Mouse (Mus musculus) stomach, postnatal 0 days (tissue): ENCODE results near the gene Rimkla. TPM values are rescaled to one million over a fixed set of nuclear protein-coding genes. Genes with fewer than 3 reads are reported as not detected.
"Not testable (repeated sequence)": the region's sequence is repeated elsewhere in the genome, so short reads cannot be mapped to it uniquely, and the experiment has no call there.

ENCODE experiments used
- ATAC-seq: fragments of 200-750 bp; cut with Nextera tagmentation; 2 replicates; pipeline ENCODE4 v1.8.0; 2017; ENCODE audit not compliant: low FRiP score, low TSS enrichment
- DNase-seq: peaks from one replicate; pipeline ENCODE4 v3.0.0-alpha.2; 2016; ENCODE audit warnings: low spot score
- H3K27ac ChIP-seq: fragments of 300-500 bp; sonication (generic); replicated peaks from 2 replicates; pipeline ENCODE4 v1.5.1; 2014; ENCODE audit warnings: mild to moderate bottlenecking, control low read depth
- H3K27me3 ChIP-seq: fragments of 300-500 bp; sonication (generic); 2 replicates; pipeline ENCODE4 v1.6.1; 2014; ENCODE audit warnings: low read length; ENCODE audit not compliant: control insufficient read depth, insufficient read depth
- H3K36me3 ChIP-seq: fragments of 300-500 bp; sonication (generic); 2 replicates; pipeline ENCODE4 v1.6.1; 2014; ENCODE audit warnings: low read length, mixed read lengths; ENCODE audit not compliant: control insufficient read depth, insufficient read depth
- H3K4me1 ChIP-seq: fragments of 300-500 bp; sonication (generic); replicated peaks from 2 replicates; pipeline ENCODE4 v1.6.1; 2014; ENCODE audit warnings: antibody characterized with exemption; ENCODE audit not compliant: control insufficient read depth, insufficient read depth
- H3K4me2 ChIP-seq: fragments of 300-500 bp; sonication (generic); replicated peaks from 2 replicates; pipeline ENCODE4 v1.6.1; 2014; ENCODE audit warnings: low read depth, mild to moderate bottlenecking, control low read depth, moderate library complexity
- H3K4me3 ChIP-seq: fragments of 300-500 bp; sonication (generic); 2 replicates; pipeline ENCODE4 v1.5.1; 2014; ENCODE audit warnings: low read depth, low read length, control low read depth
- H3K9ac ChIP-seq: fragments of 300-500 bp; sonication (generic); 2 replicates; pipeline ENCODE4 v1.6.1; 2014; ENCODE audit warnings: mild to moderate bottlenecking, low read length, control low read depth, mixed read lengths
- H3K9me3 ChIP-seq: fragments of 300-500 bp; sonication (generic); 2 replicates; pipeline ENCODE4 v1.6.1; 2016; ENCODE audit warnings: low read length; ENCODE audit not compliant: control insufficient read depth
- CTCF ChIP-seq: IDR thresholded peaks from 2 replicates; pipeline ENCODE4 v1.5.1; 2016; ENCODE audit warnings: antibody characterized with exemption, low read depth, mild to moderate bottlenecking, moderate library complexity
- EP300 ChIP-seq: optimal IDR thresholded peaks from 2 replicates; pipeline ENCODE3; 2016; ENCODE audit warnings: antibody characterized with exemption
- WGBS: fragments of 180-500 bp; shearing (Covaris S2); extraction: QIAGEN DNeasy Blood & Tissue Kit; methylation state at CpG from one replicate; pipeline ENCODE4 v1.1.7; 2014; 5-methylcytosine and 5-hydroxymethylcytosine counted together
- polyA plus RNA-seq: library from polyadenylated mRNA; unstranded; fragments of >200 nt; fragmentation: Nextera tagmentation; extraction: Ambion mirVana; gene quantifications from 2 replicates; pipeline ENCODE4 v1.2.1, GENCODE M21; 2015

Gene Rimkla
- polyA plus RNA-seq, result 0.19 and 0.25 TPM in 2 replicates

GRCm38 (mm10) chr4:119492291-119492932, at the start of gene Rimkla:
Rimkla (minus strand) TSS chr4:119492628.
- no peaks in the 10 kb centered on the region for H3K9me3 ChIP-seq
- ATAC-seq (peak; percentile 83), DNase-seq (peak; percentile 70)
- H3K27me3 ChIP-seq, result 0 out of 2 replicates have a peak, but pooled peaks cover 3% of the 10 kb centered on the region
- no peak within 1 kb of the TSS for H3K27ac ChIP-seq
- under 1% methylated on average over 71 of the region's 77 CpGs for WGBS
- peak within 1 kb of the TSS; percentile 94 for H3K4me2 ChIP-seq
- no peaks in the 10 kb centered on the region for H3K4me1 ChIP-seq
- H3K36me3 ChIP-seq, result no peaks in the 10 kb centered on the region
- TF ChIP-seq CTCF (no peak), EP300 (no peak)
- peak within 1 kb of the TSS; percentile 55 for H3K9ac ChIP-seq
- peak within 1 kb of the TSS; percentile 51 for H3K4me3 ChIP-seq

GRCm38 (mm10) chr4:119540533-119540890, 48.1 kb upstream of the Rimkla start:
- Histone ChIP-seq H3K9ac (peak overlapping the region; percentile 97), H3K4me1 (no peaks in the 10 kb centered on the region), H3K9me3 (no peaks in the 10 kb centered on the region), H3K36me3 (no peaks in the 10 kb centered on the region), H3K4me2 (peak overlapping the region; percentile 88), H3K4me3 (peak overlapping the region; percentile 97), H3K27me3 (no peaks in the 10 kb centered on the region), H3K27ac (peak overlapping the region; percentile 99; the same call in 1 of the 2 replicates)
- WGBS, result 5% methylated on average over 10 of the region's 10 CpGs
- TF ChIP-seq CTCF (no peak), EP300 (no peak)
- ATAC-seq, result no peak
- DNase-seq, result no peak

- TF ChIP-seq EP300 (no peak), CTCF (no peak)
- peak; percentile 55 for DNase-seq
- peak overlapping the region; percentile 97 for H3K9ac ChIP-seq
- H3K9me3 ChIP-seq, result no peaks in the 10 kb centered on the region
- H3K4me2 ChIP-seq, result peak overlapping the region; percentile 88
- H3K4me3 ChIP-seq, result peak overlapping the region; percentile 97
- no peaks in the 10 kb centered on the region for H3K27me3 ChIP-seq
- H3K36me3 ChIP-seq, result no peaks in the 10 kb centered on the region
- ATAC-seq, result no peak; the same call in 1 of the 2 replicates
- WGBS, result 1% methylated on average over 62 of the region's 76 CpGs
- no peaks in the 10 kb centered on the region for H3K4me1 ChIP-seq
- H3K27ac ChIP-seq, result peak overlapping the region; percentile 99
These were observed 47.6 kb upstream of the Rimkla start for GRCm38 (mm10) chr4:119539836-119540532.

GRCm38 (mm10) chr4:119539031-119539824, 46.8 kb upstream of the Rimkla start, which contains the start of gene Frg2f1:
Frg2f1 (minus strand) TSS chr4:119539529.
- Histone ChIP-seq H3K27ac (peak within 1 kb of the TSS; percentile 99), H3K4me1 (no peaks in the 10 kb centered on the region), H3K36me3 (no peaks in the 10 kb centered on the region), H3K4me2 (peak within 1 kb of the TSS; percentile 88), H3K27me3 (no peaks in the 10 kb centered on the region), H3K9ac (peak within 1 kb of the TSS; percentile 97), H3K9me3 (no peaks in the 10 kb centered on the region), H3K4me3 (peak within 1 kb of the TSS; percentile 97)
- WGBS, result under 1% methylated on average over 54 of the region's 85 CpGs
- DNase-seq, result peak; percentile 97
- TF ChIP-seq CTCF (peak; percentile 25; the same call in 1 of the 2 replicates), EP300 (peak; percentile 61)
- ATAC-seq, result peak; percentile 96

- 93% methylated on average over 4 of the region's 4 CpGs for WGBS
- Histone ChIP-seq H3K4me3 (no peak overlapping the region), H3K9me3 (no peaks in the 10 kb centered on the region), H3K36me3 (no peaks in the 10 kb centered on the region), H3K27me3 (no peaks in the 10 kb centered on the region), H3K4me1 (no peaks in the 10 kb centered on the region), H3K27ac (no peak overlapping the region), H3K4me2 (no peak overlapping the region), H3K9ac (no peak overlapping the region)
- ATAC-seq (no peak), DNase-seq (no peak)
- no peak for TF ChIP-seq EP300
- no peak for TF ChIP-seq CTCF
These were observed 45.0 kb upstream of the Rimkla start for GRCm38 (mm10) chr4:119537436-119537835.

GRCm38 (mm10) chr4:119536615-119537014, 44.2 kb upstream of the Rimkla start, which contains the start of gene Foxj3:
Foxj3 (plus strand) TSS chr4:119537004.
- H3K9ac ChIP-seq, H3K9me3 ChIP-seq, H3K27ac ChIP-seq, H3K4me3 ChIP-seq, ATAC-seq, DNase-seq, H3K4me1 ChIP-seq, H3K27me3 ChIP-seq, H3K36me3 ChIP-seq, H3K4me2 ChIP-seq: not testable (repeated sequence)
- WGBS, result 89% methylated on average over 4 of the region's 4 CpGs
